Mouse (Mus musculus): ENCODE measurements around the gene Ugt8a. TPM values are rescaled to one million over a fixed set of nuclear protein-coding genes. Genes with fewer than 3 reads are reported as not detected.
A peak's percentile ranks its signal among the peaks of the same experiment; 100 is the strongest.

Ugt8a gene
- total RNA-seq, 2 experiments from 2014 or later: 0.38 to 0.77 TPM

DNA sequence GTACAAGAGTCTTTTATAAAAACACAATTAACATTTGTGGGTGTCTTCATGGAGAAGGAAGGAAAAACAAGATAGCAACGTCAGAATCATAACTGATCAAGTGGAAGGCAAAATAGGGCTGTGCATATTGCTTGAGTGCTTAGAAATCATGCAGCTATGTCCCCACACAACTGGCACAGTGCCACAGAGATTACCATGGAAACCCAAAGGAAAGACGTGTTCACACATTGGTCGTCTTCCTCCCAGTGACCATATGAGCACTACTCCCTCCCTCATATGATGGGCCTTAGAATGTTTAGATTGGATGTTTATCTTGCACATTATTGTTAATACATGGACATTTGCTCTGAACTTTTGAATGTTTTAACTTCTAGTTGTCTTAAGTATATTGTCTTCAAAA lies 76.8 kb downstream of the Ugt8a start:
- no peak for DNase-seq

GRCm38 (mm10) chr3:125849163-125849872 lies 89.1 kb downstream of the Ugt8a start:
- peak; percentile 30 for DNase-seq

GRCm38 (mm10) chr3:125828051-125828450 lies 110.4 kb downstream of the Ugt8a start:
- DNase-seq: no peak

- no peak for DNase-seq
Measured at GRCm38 (mm10) chr3:125827256-125827655, 111.2 kb downstream of the Ugt8a start.

- DNase-seq: no peak
Measured at GRCm38 (mm10) chr3:125819741-125820140, 118.7 kb downstream of the Ugt8a start.

Data from heart, postnatal 4 days (tissue).